ENCODE assay signal across 8 mouse cellular contexts in genomic region chr4:154025641-154026440, GRCm38 (mm10). TPM values are rescaled to one million over a fixed set of nuclear protein-coding genes. Genes with fewer than 3 reads are reported as not detected.
DNase-seq lines count a peak whose midpoint lies in the region; ATAC-seq and TF ChIP-seq lines count a peak whose summit lies in the region.

TSS of gene Smim1 (minus strand) at chr4:154026230.

- H3K4me3 ChIP-seq in embryonic facial prominence, embryonic 11.5 days (ENCODE audit: low read depth, low read length) = peak within 1 kb of the TSS; percentile 33
- H3K4me3 ChIP-seq in midbrain, postnatal 0 days (ENCODE audit: low read depth, low read length) = peak within 1 kb of the TSS; percentile 37
- H3K4me3 ChIP-seq in stomach, embryonic 14.5 days (ENCODE audit: low read depth, low read length) = peak within 1 kb of the TSS; percentile 41

- H3K36me3 ChIP-seq in embryonic facial prominence, embryonic 11.5 days (replicated peaks; ENCODE audit: control insufficient read depth, insufficient read depth, low read depth, low read length) = no peaks in the 10 kb centered on the region
- peaks cover 10% of the 10 kb centered on the region for H3K36me3 ChIP-seq in midbrain, postnatal 0 days (ENCODE audit: insufficient read depth, low read length)
- peaks cover 7% of the 10 kb centered on the region for H3K36me3 ChIP-seq in stomach, embryonic 14.5 days (ENCODE audit: control insufficient read depth, insufficient read depth, low read length)

- DNase-seq in left cerebral cortex, adult 18-20 months (ENCODE audit: low spot score in 2 of 2) = peak; percentile 67 to 69
- no peak for DNase-seq in left cerebral cortex, adult 11 months (ENCODE audit: low spot score)
- DNase-seq in embryonic facial prominence, embryonic 11.5 days (ENCODE audit: low spot score) = peak; percentile 70
- peak; percentile 99 for DNase-seq in heart, adult 11 months
- peak; percentile 97 for DNase-seq in kidney, adult 11 months
- DNase-seq in liver = peak; percentile 95
- DNase-seq in midbrain, postnatal 0 days (ENCODE audit: low spot score) = peak; percentile 75

- TF ChIP-seq CTCF in midbrain, postnatal 0 days (IDR thresholded peaks at IDR 0.05) = peak; percentile 75

- peak within 1 kb of the TSS; percentile 46 for H3K9ac ChIP-seq in embryonic facial prominence, embryonic 11.5 days (replicated peaks; ENCODE audit: low read length)
- H3K9ac ChIP-seq in midbrain, postnatal 0 days (replicated peaks; ENCODE audit: low read length, poor library complexity, severe bottlenecking) = peak within 1 kb of the TSS; percentile 50
- peak within 1 kb of the TSS; percentile 45 for H3K9ac ChIP-seq in stomach, embryonic 14.5 days (replicated peaks; ENCODE audit: low read depth, low read length)

- ATAC-seq in embryonic facial prominence, embryonic 11.5 days (replicated peaks; ENCODE audit: insufficient number of reproducible peaks, low FRiP score, low TSS enrichment, low read depth) = 0 out of 2 replicates have a peak, but pooled peaks have one; percentile 25
- peak; percentile 63 for ATAC-seq in midbrain, postnatal 0 days (ENCODE audit: low FRiP score)
- ATAC-seq in stomach, embryonic 14.5 days (ENCODE audit: insufficient number of reproducible peaks, insufficient read depth, low FRiP score, low read depth) = peak; percentile 81

- H3K27me3 ChIP-seq in embryonic facial prominence, embryonic 11.5 days (ENCODE audit: control insufficient read depth, insufficient read depth, low read length) = peaks cover 8% of the 10 kb centered on the region
- H3K27me3 ChIP-seq in midbrain, postnatal 0 days (ENCODE audit: insufficient read depth, low read length) = 0 out of 2 replicates have a peak, but pooled peaks cover 6% of the 10 kb centered on the region
- H3K27me3 ChIP-seq in stomach, embryonic 14.5 days (ENCODE audit: control insufficient read depth, insufficient read depth, low read length) = no peaks in the 10 kb centered on the region

- no peak within 1 kb of the TSS for H3K27ac ChIP-seq in embryonic facial prominence, embryonic 11.5 days (replicated peaks; ENCODE audit: low read depth, low read length)
- H3K27ac ChIP-seq in midbrain, postnatal 0 days (ENCODE audit: low read depth, low read length) = peak within 1 kb of the TSS; percentile 57; the same call in 1 of the 2 replicates
- peak within 1 kb of the TSS; percentile 67; the same call in 1 of the 2 replicates for H3K27ac ChIP-seq in stomach, embryonic 14.5 days (ENCODE audit: low read length)

- peak within 1 kb of the TSS; percentile 67 for H3K4me2 ChIP-seq in embryonic facial prominence, embryonic 11.5 days (ENCODE audit: low read depth, low read length)
- H3K4me2 ChIP-seq in midbrain, postnatal 0 days (ENCODE audit: low read depth, low read length, poor library complexity, severe bottlenecking) = peak within 1 kb of the TSS; percentile 68
- peak within 1 kb of the TSS; percentile 79 for H3K4me2 ChIP-seq in stomach, embryonic 14.5 days (replicated peaks; ENCODE audit: low read depth, low read length)

- H3K4me1 ChIP-seq in embryonic facial prominence, embryonic 11.5 days (ENCODE audit: control insufficient read depth, insufficient read depth, low read length) = peaks cover 4% of the 10 kb centered on the region; the same call in 1 of the 2 replicates
- peaks cover 5% of the 10 kb centered on the region; the same call in 1 of the 2 replicates for H3K4me1 ChIP-seq in midbrain, postnatal 0 days (ENCODE audit: insufficient read depth, low read length)
- peaks cover 28% of the 10 kb centered on the region for H3K4me1 ChIP-seq in stomach, embryonic 14.5 days (ENCODE audit: control insufficient read depth, insufficient read depth, low read length)

- H3K9me3 ChIP-seq in embryonic facial prominence, embryonic 11.5 days (replicated peaks; ENCODE audit: control insufficient read depth, low read length) = no peaks in the 10 kb centered on the region
- no peaks in the 10 kb centered on the region for H3K9me3 ChIP-seq in midbrain, postnatal 0 days (ENCODE audit: low read length)
- H3K9me3 ChIP-seq in stomach, embryonic 14.5 days (ENCODE audit: control insufficient read depth, low read depth, low read length) = no peaks in the 10 kb centered on the region

- WGBS in embryonic facial prominence, embryonic 11.5 days = 2% methylated on average over 33 of the region's 33 CpGs
- 3% methylated on average over 33 of the region's 33 CpGs for WGBS in midbrain, postnatal 0 days
- 2% methylated on average over 33 of the region's 33 CpGs for WGBS in stomach, embryonic 14.5 days

RNA-seq across cellular contexts. Expression of gene Smim1, which starts in this region (rescaled TPM):
- 10 to 100 TPM; 10.0 to 15.0 TPM for total RNA-seq in left cerebral cortex, adult 18-20 months (2021)
- polyA plus RNA-seq in embryonic facial prominence, embryonic 11.5 days (2014; fragmentation: Nextera tagmentation; extraction: Ambion mirVana) = 9.4 and 9.7 TPM in 2 replicates
- total RNA-seq in midbrain, postnatal 0 days (2014; rRNA removed) = 13.4 and 20.6 TPM in 2 replicates
- 12.9 and 14.6 TPM in 2 replicates for polyA plus RNA-seq in midbrain, postnatal 0 days (2015; fragmentation: Nextera tagmentation; extraction: Ambion mirVana)
- 36.0 and 40.2 TPM in 2 replicates for polyA plus RNA-seq in stomach, embryonic 14.5 days (2014; fragmentation: Nextera tagmentation; extraction: Ambion mirVana)

Comparison
In these comparisons a context has a peak if more than half of its experiments do, and no peak if none do; other contexts are left out.
1. ATAC-seq: peak in every context shown above with its lines; median percentile 81 in stomach, embryonic 14.5 days; 63 in midbrain, postnatal 0 days; 25 in embryonic facial prominence, embryonic 11.5 days.